Mouse (Mus musculus) liver, adult 2 months (tissue): ENCODE results near the gene Zfp629. TPM values are rescaled to one million over a fixed set of nuclear protein-coding genes. Genes with fewer than 3 reads are reported as not detected.
A peak's percentile ranks its signal among the peaks of the same experiment; 100 is the strongest.
"Not testable (repeated sequence)": the region's sequence is repeated elsewhere in the genome, so short reads cannot be mapped to it uniquely, and the experiment has no call there.

ENCODE experiments used
- DNase-seq: peaks from one replicate; pipeline ENCODE4 v3.0.0-alpha.2; 2011; ENCODE audit warnings: low read depth, low spot score; ENCODE audit errors: extremely low read depth
- H3K27ac ChIP-seq: fragments of 200-500 bp; replicated peaks from 2 replicates; pipeline ENCODE4 v1.5.1; 2012; ENCODE audit warnings: low read depth, mild to moderate bottlenecking, control low read depth, inconsistent platforms, low read length; ENCODE audit not compliant: insufficient read depth
- H3K27me3 ChIP-seq: fragments of 200-500 bp; 2 replicates; pipeline ENCODE4 v1.6.1; 2012; ENCODE audit warnings: mild to moderate bottlenecking, moderate library complexity, low read length, inconsistent platforms; ENCODE audit not compliant: control insufficient read depth, insufficient read depth
- H3K36me3 ChIP-seq: fragments of 200-500 bp; 2 replicates; pipeline ENCODE4 v1.6.1; 2012; ENCODE audit warnings: low read length, inconsistent platforms; ENCODE audit not compliant: control insufficient read depth, insufficient read depth
- H3K4me1 ChIP-seq: fragments of 200-500 bp; 2 replicates; pipeline ENCODE4 v1.6.1; 2011; ENCODE audit warnings: low read length; ENCODE audit not compliant: control insufficient read depth, insufficient read depth
- H3K4me3 ChIP-seq: fragments of 200-500 bp; 2 replicates; pipeline ENCODE4 v1.5.1; 2011; ENCODE audit warnings: low read depth, mild to moderate bottlenecking, control low read depth, low read length, moderate library complexity; ENCODE audit not compliant: insufficient read depth
- H3K79me2 ChIP-seq: fragments of 200-500 bp; 2 replicates; pipeline ENCODE4 v1.6.1; 2012; ENCODE audit warnings: inconsistent platforms, mild to moderate bottlenecking, low read length, moderate library complexity; ENCODE audit not compliant: control insufficient read depth, insufficient read depth
- H3K9ac ChIP-seq: fragments of 200-500 bp; 2 replicates; pipeline ENCODE4 v1.6.1; 2012; ENCODE audit warnings: low read depth, mild to moderate bottlenecking, control low read depth, inconsistent platforms, low read length
- CTCF ChIP-seq: fragments of 200-500 bp; IDR thresholded peaks from 2 replicates; pipeline ENCODE4 v1.5.1; 2011; ENCODE audit warnings: low read depth, low read length, control low read depth
- POLR2A ChIP-seq: fragments of 200-500 bp; IDR thresholded peaks from 2 replicates; pipeline ENCODE4 v1.6.1; 2011; ENCODE audit warnings: low read length, control low read depth; ENCODE audit not compliant: insufficient read depth; ENCODE audit errors: extremely low read depth
- WGBS: fragments of 180-500 bp; shearing (Covaris S2); methylation state at CpG from one replicate; pipeline ENCODE4 v1.1.7; 2018; 5-methylcytosine and 5-hydroxymethylcytosine counted together
- polyA plus RNA-seq: library from polyadenylated mRNA; depleted of rRNA; stranded (reverse); fragments of >200 nt; gene quantifications from 2 replicates; pipeline ENCODE4 v1.2.3, GENCODE M21; 2012
- total RNA-seq: library from RNA; depleted of rRNA; stranded (reverse); fragments of >200 nt; gene quantifications from 2 replicates; pipeline ENCODE4 v1.2.3, GENCODE M21; 2014

Zfp629 gene
- total and polyA plus RNA-seq, 2 experiments: 4.8 to 7.0 TPM

- no peak for DNase-seq
- Histone ChIP-seq H3K9ac (no peak overlapping the region), H3K27me3 (no peaks in the 10 kb centered on the region), H3K36me3 (no peaks in the 10 kb centered on the region), H3K27ac (no peak overlapping the region), H3K4me1 (no peaks in the 10 kb centered on the region), H3K4me3 (no peak overlapping the region), H3K79me2 (no peaks in the 10 kb centered on the region)
- no peak for TF ChIP-seq POLR2A
- no peak for TF ChIP-seq CTCF
- WGBS: 96% methylated on average over 7 of the region's 7 CpGs
Measured at GRCm38 (mm10) chr7:127626039-127626438, 10.4 kb upstream of the Zfp629 start.

DNA sequence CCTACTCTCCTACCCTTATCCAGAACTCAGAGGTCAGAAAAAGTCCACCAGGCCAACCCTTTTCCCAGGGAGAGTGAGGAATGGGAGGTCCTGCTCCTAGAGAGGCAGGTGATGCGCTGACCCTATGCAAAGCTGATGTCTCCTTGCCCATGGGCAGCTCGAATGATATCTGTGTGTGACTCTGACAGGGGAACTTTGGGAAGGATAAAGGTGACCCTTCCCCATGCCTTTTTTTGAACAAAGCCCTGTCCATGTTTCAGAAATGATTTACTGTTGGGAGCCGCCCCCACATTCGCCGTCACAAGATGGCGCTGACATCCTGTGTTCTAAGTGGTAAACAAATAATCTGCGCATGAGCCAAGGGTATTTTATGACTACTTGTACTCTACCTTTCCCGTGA is 2.8 kb upstream of the Zfp629 start:
- not testable (repeated sequence) for H3K4me3 ChIP-seq, H3K79me2 ChIP-seq, H3K4me1 ChIP-seq, H3K27me3 ChIP-seq, DNase-seq, H3K36me3 ChIP-seq, H3K27ac ChIP-seq, H3K9ac ChIP-seq
- 93% methylated on average over 7 of the region's 8 CpGs for WGBS

- WGBS: 83% methylated on average over 2 of the region's 2 CpGs
- DNase-seq: no peak
- H3K9ac ChIP-seq: no peak overlapping the region
- H3K36me3 ChIP-seq: no peaks in the 10 kb centered on the region
- H3K4me3 ChIP-seq: no peak overlapping the region
- no peak for TF ChIP-seq POLR2A
- no peak for TF ChIP-seq CTCF
- H3K79me2 ChIP-seq: 0 out of 2 replicates have a peak, but pooled peaks cover 3% of the 10 kb centered on the region
- H3K27me3 ChIP-seq: no peaks in the 10 kb centered on the region
- no peak overlapping the region for H3K27ac ChIP-seq
- peaks cover 3% of the 10 kb centered on the region; the same call in 1 of the 2 replicates for H3K4me1 ChIP-seq
Measured at GRCm38 (mm10) chr7:127617962-127618361, 2.4 kb upstream of the Zfp629 start.

GRCm38 (mm10) chr7:127616881-127617280 is 1.3 kb upstream of the Zfp629 start:
- H3K27me3 ChIP-seq: no peaks in the 10 kb centered on the region
- no peak for TF ChIP-seq POLR2A
- no peak for TF ChIP-seq CTCF
- DNase-seq: no peak
- H3K27ac ChIP-seq: no peak overlapping the region
- WGBS: 76% methylated on average over 1 of the region's 1 CpGs
- H3K4me1 ChIP-seq: peaks cover 3% of the 10 kb centered on the region; the same call in 1 of the 2 replicates
- 0 out of 2 replicates have a peak, but pooled peaks cover 3% of the 10 kb centered on the region for H3K79me2 ChIP-seq
- no peaks in the 10 kb centered on the region for H3K36me3 ChIP-seq
- no peak overlapping the region for H3K9ac ChIP-seq
- no peak overlapping the region for H3K4me3 ChIP-seq

- Histone ChIP-seq H3K4me3 (no peak overlapping the region), H3K9ac (no peak overlapping the region), H3K27ac (no peak overlapping the region), H3K27me3 (no peaks in the 10 kb centered on the region), H3K4me1 (peaks cover 3% of the 10 kb centered on the region; the same call in 1 of the 2 replicates), H3K79me2 (0 out of 2 replicates have a peak, but pooled peaks cover 3% of the 10 kb centered on the region), H3K36me3 (no peaks in the 10 kb centered on the region; the same call in 1 of the 2 replicates)
- 70% methylated on average over 1 of the region's 1 CpGs for WGBS
- DNase-seq: no peak
- no peak for TF ChIP-seq CTCF
- TF ChIP-seq POLR2A: no peak
Measured at GRCm38 (mm10) chr7:127616336-127616735, 739 bp upstream of the Zfp629 start.

DNA sequence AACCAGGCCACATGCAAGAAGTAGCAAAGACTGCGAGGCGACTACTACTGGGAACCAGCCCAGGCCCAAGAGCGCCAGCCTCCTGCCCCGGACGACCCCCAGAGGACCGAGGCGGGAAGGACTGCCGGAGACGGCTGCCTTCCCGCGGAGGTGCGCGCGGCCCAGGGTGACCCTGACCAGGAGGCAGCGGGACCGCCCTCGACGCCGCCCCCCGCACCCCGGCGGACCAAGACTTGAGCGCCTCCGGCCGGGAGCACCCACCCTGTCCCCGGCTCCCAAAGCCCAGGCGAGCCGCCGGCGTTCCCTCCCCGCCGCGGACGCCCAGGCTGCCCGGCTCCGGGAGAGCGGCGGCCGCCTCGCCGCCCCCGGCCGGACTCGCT is 1.1 kb downstream of the Zfp629 start:
- peak overlapping the region; percentile 69 for H3K27ac ChIP-seq
- DNase-seq: peak; percentile 36
- H3K79me2 ChIP-seq: 0 out of 2 replicates have a peak, but pooled peaks cover 3% of the 10 kb centered on the region
- H3K27me3 ChIP-seq: no peaks in the 10 kb centered on the region
- TF ChIP-seq CTCF (no peak), POLR2A (no peak)
- H3K4me3 ChIP-seq: peak overlapping the region; percentile 98
- H3K36me3 ChIP-seq: no peaks in the 10 kb centered on the region; the same call in 1 of the 2 replicates
- H3K9ac ChIP-seq: peak overlapping the region; percentile 70
- WGBS: under 1% methylated on average over 30 of the region's 44 CpGs
- H3K4me1 ChIP-seq: peaks cover 3% of the 10 kb centered on the region; the same call in 1 of the 2 replicates
